Mouse (Mus musculus): ENCODE data around the gene Gm17545. TPM values are rescaled to one million over a fixed set of nuclear protein-coding genes. Genes with fewer than 3 reads are reported as not detected.

The Gm17545 gene
- polyA plus RNA-seq, 1 experiment from 2014 or later, result not detected

DNA sequence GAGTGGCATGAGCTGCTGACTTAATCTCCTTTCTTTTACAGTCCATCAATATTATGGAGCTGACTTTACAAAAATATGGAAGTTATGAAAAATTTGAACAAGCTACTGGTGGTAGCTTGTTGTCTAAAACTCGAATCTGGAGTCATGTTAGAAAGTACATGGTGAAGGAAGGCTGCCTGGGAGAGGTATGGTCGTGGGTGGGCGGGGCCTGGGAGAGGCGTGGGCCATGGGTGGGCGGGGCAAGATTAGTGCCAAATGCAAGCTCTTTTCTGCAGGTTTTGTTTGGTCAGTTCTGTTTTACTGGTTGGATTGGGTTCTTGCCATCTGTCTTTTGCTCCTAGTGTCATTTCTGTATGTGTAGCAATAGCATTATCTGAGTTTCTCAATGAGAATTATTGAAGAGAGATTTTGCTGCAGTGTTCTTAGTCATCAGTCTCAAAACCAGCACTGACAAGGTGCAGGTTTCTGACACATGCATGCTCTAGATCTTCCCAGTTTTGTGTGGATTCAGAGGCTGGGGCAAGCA is 23.7 kb upstream of the Gm17545 start:
- 0 out of 2 replicates have a peak, but pooled peaks have one; percentile 34 for ATAC-seq (replicated peaks; ENCODE audit: extremely low read depth, insufficient read depth, low FRiP score)
- Histone ChIP-seq H3K9me3 (replicated peaks; ENCODE audit: control insufficient read depth, low read length) (no peaks in the 10 kb centered on the region), H3K27ac (ENCODE audit: low read length) (peak overlapping the region; percentile 55), H3K4me2 (ENCODE audit: low read depth, low read length) (peak overlapping the region; percentile 40), H3K27me3 (ENCODE audit: control insufficient read depth, insufficient read depth, low read length) (no peaks in the 10 kb centered on the region), H3K9ac (ENCODE audit: low read length) (no peak overlapping the region), H3K4me3 (ENCODE audit: low read length) (no peak overlapping the region), H3K36me3 (ENCODE audit: control insufficient read depth, insufficient read depth) (no peaks in the 10 kb centered on the region), H3K4me1 (ENCODE audit: control insufficient read depth, insufficient read depth, low read length) (peaks cover 8% of the 10 kb centered on the region)
- 35% methylated on average over 5 of the region's 5 CpGs for WGBS

DNA sequence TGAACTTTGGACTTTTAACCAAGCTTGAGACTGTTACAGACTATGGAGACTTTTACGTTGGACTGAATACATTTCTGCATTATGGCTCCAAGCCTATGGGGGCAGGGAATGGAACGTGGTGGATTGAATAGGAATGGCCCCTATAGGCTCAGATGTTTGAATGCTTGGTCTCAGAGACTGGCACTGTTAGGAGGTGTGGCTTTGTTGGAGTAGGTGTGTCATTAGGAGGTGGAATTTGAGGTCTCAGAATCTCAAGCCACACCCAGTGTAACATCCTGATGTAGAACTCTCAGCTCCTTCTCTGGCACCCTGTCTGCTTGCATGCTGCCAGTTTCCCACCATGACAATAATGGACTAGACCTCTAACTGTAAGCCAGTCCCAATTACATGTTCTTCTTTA is 20.9 kb upstream of the Gm17545 start:
- Histone ChIP-seq H3K9ac (ENCODE audit: low read length) (no peak overlapping the region), H3K27me3 (ENCODE audit: control insufficient read depth, insufficient read depth, low read length) (no peaks in the 10 kb centered on the region), H3K4me3 (ENCODE audit: low read length) (no peak overlapping the region), H3K36me3 (ENCODE audit: control insufficient read depth, insufficient read depth) (no peaks in the 10 kb centered on the region), H3K27ac (ENCODE audit: low read length) (no peak overlapping the region), H3K9me3 (replicated peaks; ENCODE audit: control insufficient read depth, low read length) (no peaks in the 10 kb centered on the region), H3K4me1 (ENCODE audit: control insufficient read depth, insufficient read depth, low read length) (peaks cover 8% of the 10 kb centered on the region), H3K4me2 (ENCODE audit: low read depth, low read length) (no peak overlapping the region)
- 82% methylated on average over 2 of the region's 2 CpGs for WGBS
- ATAC-seq (replicated peaks; ENCODE audit: extremely low read depth, insufficient read depth, low FRiP score), result no peak

DNA sequence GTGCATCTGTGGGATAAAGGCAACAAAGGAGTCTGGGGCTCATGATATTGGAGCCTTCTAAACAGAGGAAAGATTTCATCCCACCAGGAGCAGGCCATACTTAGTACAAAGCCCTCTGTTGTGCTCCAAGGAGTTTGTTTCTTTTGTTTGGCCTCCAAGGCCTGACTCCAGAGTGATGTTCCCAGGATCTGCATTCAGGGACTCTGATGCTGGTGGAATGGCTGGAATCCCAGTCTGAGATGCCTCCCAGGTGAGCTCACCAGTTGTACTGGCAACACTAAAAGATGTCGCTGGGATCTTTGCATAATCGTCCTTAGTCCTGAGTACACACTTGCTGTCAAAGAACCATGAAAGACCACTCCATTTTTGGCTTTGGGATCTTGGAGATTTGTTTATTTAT is 20.0 kb upstream of the Gm17545 start:
- no peak overlapping the region for H3K4me2 ChIP-seq (ENCODE audit: low read depth, low read length)
- H3K27ac ChIP-seq (ENCODE audit: low read length), result no peak overlapping the region
- no peak for ATAC-seq (replicated peaks; ENCODE audit: extremely low read depth, insufficient read depth, low FRiP score)
- no peaks in the 10 kb centered on the region for H3K36me3 ChIP-seq (ENCODE audit: control insufficient read depth, insufficient read depth)
- peaks cover 5% of the 10 kb centered on the region for H3K4me1 ChIP-seq (ENCODE audit: control insufficient read depth, insufficient read depth, low read length)
- no peaks in the 10 kb centered on the region for H3K9me3 ChIP-seq (replicated peaks; ENCODE audit: control insufficient read depth, low read length)
- no peak overlapping the region for H3K4me3 ChIP-seq (ENCODE audit: low read length)
- no peaks in the 10 kb centered on the region for H3K27me3 ChIP-seq (ENCODE audit: control insufficient read depth, insufficient read depth, low read length)
- 74% methylated on average over 2 of the region's 2 CpGs for WGBS
- H3K9ac ChIP-seq (ENCODE audit: low read length), result no peak overlapping the region

DNA sequence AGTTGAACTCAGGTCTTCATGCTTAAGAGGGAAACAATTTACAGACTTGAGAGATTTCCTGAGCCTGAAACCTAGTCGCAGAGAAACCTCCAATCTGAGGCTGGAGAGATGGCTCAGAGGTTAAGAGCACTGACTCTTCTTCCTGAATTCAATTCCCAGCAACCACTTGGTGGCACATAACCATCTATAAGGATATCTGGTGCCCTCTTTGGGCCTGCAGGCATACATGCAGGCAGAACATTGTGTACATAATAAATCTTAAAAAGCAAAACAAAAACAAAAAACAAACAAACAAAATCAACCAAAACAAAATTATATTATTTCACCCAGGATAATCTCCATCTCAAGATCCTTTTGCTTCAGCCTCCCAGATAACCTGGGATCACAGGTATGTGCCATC is 15.3 kb upstream of the Gm17545 start:
- peaks cover 4% of the 10 kb centered on the region for H3K36me3 ChIP-seq (ENCODE audit: control insufficient read depth, insufficient read depth)
- no peak overlapping the region for H3K4me2 ChIP-seq (ENCODE audit: low read depth, low read length)
- WGBS, result 58% methylated on average over 1 of the region's 1 CpGs
- H3K4me1 ChIP-seq (ENCODE audit: control insufficient read depth, insufficient read depth, low read length), result no peaks in the 10 kb centered on the region
- H3K9ac ChIP-seq (ENCODE audit: low read length), result no peak overlapping the region
- no peaks in the 10 kb centered on the region for H3K27me3 ChIP-seq (ENCODE audit: control insufficient read depth, insufficient read depth, low read length)
- H3K9me3 ChIP-seq (replicated peaks; ENCODE audit: control insufficient read depth, low read length), result 0 out of 2 replicates have a peak, but pooled peaks cover 3% of the 10 kb centered on the region
- no peak for ATAC-seq (replicated peaks; ENCODE audit: extremely low read depth, insufficient read depth, low FRiP score)
- H3K27ac ChIP-seq (ENCODE audit: low read length), result no peak overlapping the region
- no peak overlapping the region for H3K4me3 ChIP-seq (ENCODE audit: low read length)

DNA sequence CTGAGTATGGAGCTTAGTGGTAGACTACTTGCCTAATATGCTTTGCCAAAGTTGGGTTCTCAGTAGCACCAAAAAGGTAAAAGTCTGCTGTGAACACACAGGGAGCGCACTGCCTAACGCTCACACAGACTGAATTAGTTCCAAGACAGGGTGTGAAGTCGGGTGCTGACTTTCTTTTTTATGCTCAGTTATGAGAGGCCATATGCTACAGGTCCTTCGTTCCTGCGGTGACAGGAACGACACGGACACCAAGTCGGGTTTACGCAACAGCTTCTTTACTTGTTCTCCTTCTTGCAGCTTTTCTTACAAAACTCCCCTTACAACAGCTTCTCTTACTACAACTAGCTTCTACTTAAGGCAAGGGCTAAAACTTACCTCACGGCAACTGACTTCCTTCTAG is 10.9 kb upstream of the Gm17545 start:
- H3K36me3 ChIP-seq (ENCODE audit: control insufficient read depth, insufficient read depth), result peaks cover 19% of the 10 kb centered on the region
- H3K27ac ChIP-seq (ENCODE audit: low read length), result no peak overlapping the region
- 88% methylated on average over 10 of the region's 10 CpGs for WGBS
- H3K4me1 ChIP-seq (ENCODE audit: control insufficient read depth, insufficient read depth, low read length), result no peaks in the 10 kb centered on the region
- H3K27me3 ChIP-seq (ENCODE audit: control insufficient read depth, insufficient read depth, low read length), result no peaks in the 10 kb centered on the region
- ATAC-seq (replicated peaks; ENCODE audit: extremely low read depth, insufficient read depth, low FRiP score), result no peak
- no peak overlapping the region for H3K4me2 ChIP-seq (ENCODE audit: low read depth, low read length)
- H3K9ac ChIP-seq (ENCODE audit: low read length), result no peak overlapping the region
- 0 out of 2 replicates have a peak, but pooled peaks cover 3% of the 10 kb centered on the region for H3K9me3 ChIP-seq (replicated peaks; ENCODE audit: control insufficient read depth, low read length)
- no peak overlapping the region for H3K4me3 ChIP-seq (ENCODE audit: low read length)

- Histone ChIP-seq H3K27me3 (ENCODE audit: control insufficient read depth, insufficient read depth, low read length) (no peaks in the 10 kb centered on the region), H3K9ac (ENCODE audit: low read length) (no peak overlapping the region), H3K9me3 (replicated peaks; ENCODE audit: control insufficient read depth, low read length) (0 out of 2 replicates have a peak, but pooled peaks cover 3% of the 10 kb centered on the region), H3K4me3 (ENCODE audit: low read length) (no peak overlapping the region), H3K27ac (ENCODE audit: low read length) (no peak overlapping the region), H3K4me2 (ENCODE audit: low read depth, low read length) (no peak overlapping the region), H3K4me1 (ENCODE audit: control insufficient read depth, insufficient read depth, low read length) (no peaks in the 10 kb centered on the region), H3K36me3 (ENCODE audit: control insufficient read depth, insufficient read depth) (peaks cover 29% of the 10 kb centered on the region)
- no peak for ATAC-seq (replicated peaks; ENCODE audit: extremely low read depth, insufficient read depth, low FRiP score)
- 53% methylated on average over 1 of the region's 1 CpGs for WGBS
Measured at GRCm38 (mm10) chr9:22445123-22445522, 9.0 kb upstream of the Gm17545 start.

GRCm38 (mm10) chr9:22447213-22447612 is 6.9 kb upstream of the Gm17545 start:
- no peak overlapping the region for H3K4me3 ChIP-seq (ENCODE audit: low read length)
- H3K36me3 ChIP-seq (ENCODE audit: control insufficient read depth, insufficient read depth), result peaks cover 43% of the 10 kb centered on the region
- ATAC-seq (replicated peaks; ENCODE audit: extremely low read depth, insufficient read depth, low FRiP score), result no peak
- WGBS, result 87% methylated on average over 5 of the region's 5 CpGs
- H3K27me3 ChIP-seq (ENCODE audit: control insufficient read depth, insufficient read depth, low read length), result no peaks in the 10 kb centered on the region
- no peaks in the 10 kb centered on the region for H3K4me1 ChIP-seq (ENCODE audit: control insufficient read depth, insufficient read depth, low read length)
- H3K9me3 ChIP-seq (replicated peaks; ENCODE audit: control insufficient read depth, low read length), result no peaks in the 10 kb centered on the region
- no peak overlapping the region for H3K4me2 ChIP-seq (ENCODE audit: low read depth, low read length)
- no peak overlapping the region for H3K27ac ChIP-seq (ENCODE audit: low read length)
- H3K9ac ChIP-seq (ENCODE audit: low read length), result no peak overlapping the region

DNA sequence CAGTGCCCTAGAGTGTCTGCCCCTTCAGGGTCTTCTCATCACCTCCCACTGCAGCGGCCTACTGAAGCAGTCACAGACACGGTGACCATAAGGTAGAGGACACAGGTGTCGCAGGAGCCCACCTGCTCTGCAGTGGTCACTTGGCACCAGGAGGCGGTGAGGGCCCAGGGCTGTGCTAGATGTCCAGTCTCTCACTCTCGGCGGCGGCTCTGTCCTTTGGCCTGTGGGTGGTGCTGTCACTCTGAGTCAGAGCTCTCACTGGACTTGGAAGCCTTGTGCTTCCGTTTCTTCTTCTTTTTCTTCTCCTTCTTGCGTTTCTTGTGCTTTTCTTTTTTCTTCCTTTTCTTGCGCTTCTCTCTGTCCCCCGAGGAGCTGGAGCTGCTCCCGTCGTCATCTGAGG is 5.7 kb upstream of the Gm17545 start:
- Histone ChIP-seq H3K36me3 (ENCODE audit: control insufficient read depth, insufficient read depth) (peaks cover 55% of the 10 kb centered on the region), H3K9me3 (replicated peaks; ENCODE audit: control insufficient read depth, low read length) (no peaks in the 10 kb centered on the region), H3K4me2 (ENCODE audit: low read depth, low read length) (no peak overlapping the region), H3K27me3 (ENCODE audit: control insufficient read depth, insufficient read depth, low read length) (no peaks in the 10 kb centered on the region), H3K27ac (ENCODE audit: low read length) (no peak overlapping the region), H3K4me3 (ENCODE audit: low read length) (no peak overlapping the region), H3K4me1 (ENCODE audit: control insufficient read depth, insufficient read depth, low read length) (no peaks in the 10 kb centered on the region), H3K9ac (ENCODE audit: low read length) (no peak overlapping the region)
- ATAC-seq (replicated peaks; ENCODE audit: extremely low read depth, insufficient read depth, low FRiP score), result no peak
- WGBS, result 81% methylated on average over 13 of the region's 13 CpGs

DNA sequence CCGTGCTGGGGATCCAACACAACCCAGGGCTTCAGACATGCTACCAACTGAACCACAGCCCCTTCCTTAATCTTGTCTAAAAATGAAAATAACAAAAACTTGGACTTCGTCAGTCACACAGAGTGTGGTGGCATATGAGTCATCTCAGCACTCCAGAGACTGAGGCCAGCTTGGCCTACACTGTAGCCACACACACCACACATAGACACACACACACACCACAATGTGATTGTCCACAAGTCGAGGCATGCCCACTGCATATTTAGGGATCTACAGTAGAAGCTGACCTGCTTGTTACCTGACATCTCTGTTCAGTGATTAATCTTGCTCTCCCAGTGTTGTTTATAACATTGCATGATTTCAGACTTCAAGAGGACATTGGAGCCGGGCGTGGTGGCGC is 4.9 kb upstream of the Gm17545 start:
- no peak overlapping the region for H3K9ac ChIP-seq (ENCODE audit: low read length)
- no peak overlapping the region for H3K27ac ChIP-seq (ENCODE audit: low read length)
- 90% methylated on average over 6 of the region's 6 CpGs for WGBS
- no peak overlapping the region for H3K4me3 ChIP-seq (ENCODE audit: low read length)
- H3K4me2 ChIP-seq (ENCODE audit: low read depth, low read length), result no peak overlapping the region
- peaks cover 62% of the 10 kb centered on the region for H3K36me3 ChIP-seq (ENCODE audit: control insufficient read depth, insufficient read depth)
- H3K9me3 ChIP-seq (replicated peaks; ENCODE audit: control insufficient read depth, low read length), result no peaks in the 10 kb centered on the region
- ATAC-seq (replicated peaks; ENCODE audit: extremely low read depth, insufficient read depth, low FRiP score), result no peak
- no peaks in the 10 kb centered on the region for H3K4me1 ChIP-seq (ENCODE audit: control insufficient read depth, insufficient read depth, low read length)
- H3K27me3 ChIP-seq (ENCODE audit: control insufficient read depth, insufficient read depth, low read length), result no peaks in the 10 kb centered on the region

Measured in heart, embryonic 16.5 days (tissue).